Mouse (Mus musculus): ENCODE data around the gene Ankrd39.

Gene Ankrd39

DNA sequence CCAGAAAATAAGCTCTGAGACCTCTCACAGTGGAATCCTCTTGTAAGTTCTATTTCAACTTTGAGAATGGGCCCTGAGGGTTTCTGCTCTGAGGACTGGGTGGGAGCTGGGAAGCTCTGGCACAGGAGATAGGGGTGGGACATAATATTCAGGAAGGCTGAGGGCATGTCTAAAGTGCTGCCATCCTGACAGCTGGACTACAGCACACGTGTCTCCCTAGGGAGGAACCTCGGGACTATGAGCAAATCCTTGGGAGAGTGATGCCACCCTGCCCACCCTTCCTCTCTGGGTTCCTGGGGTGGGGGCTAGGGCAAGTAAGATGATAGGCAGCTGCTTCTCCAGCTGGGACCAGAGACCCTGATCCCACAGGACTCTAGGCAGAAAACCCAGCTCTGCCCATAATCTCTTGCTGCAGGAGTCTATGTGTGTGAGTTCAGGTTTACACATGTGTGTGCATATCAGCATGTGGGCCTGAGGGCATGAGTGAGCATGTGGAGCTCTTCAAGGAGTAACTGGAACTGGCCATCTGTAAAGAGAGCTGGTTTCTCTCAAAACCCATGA, 25.0 kb upstream of the Ankrd39 start:
- DNase-seq = no peak

DNA sequence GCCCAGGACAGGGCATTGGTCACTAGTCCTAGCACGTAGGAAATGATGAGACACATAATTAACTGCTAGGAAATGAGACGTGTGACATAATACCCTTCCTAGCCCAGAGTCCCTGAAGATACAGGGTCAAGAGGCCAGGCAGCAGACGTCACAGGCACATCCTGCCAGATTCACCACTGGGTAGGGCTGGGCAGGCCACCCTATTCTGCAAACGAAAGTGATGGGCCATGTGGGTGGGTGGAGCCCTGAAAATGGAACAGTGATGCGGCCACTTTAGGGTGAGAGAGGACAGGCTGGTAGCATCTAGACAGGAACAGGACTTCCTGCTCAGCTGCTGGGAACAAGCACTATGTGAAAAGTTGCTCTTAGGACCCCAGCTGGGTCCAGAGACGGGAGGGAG, 24.4 kb upstream of the Ankrd39 start:
- no peak for DNase-seq

DNA sequence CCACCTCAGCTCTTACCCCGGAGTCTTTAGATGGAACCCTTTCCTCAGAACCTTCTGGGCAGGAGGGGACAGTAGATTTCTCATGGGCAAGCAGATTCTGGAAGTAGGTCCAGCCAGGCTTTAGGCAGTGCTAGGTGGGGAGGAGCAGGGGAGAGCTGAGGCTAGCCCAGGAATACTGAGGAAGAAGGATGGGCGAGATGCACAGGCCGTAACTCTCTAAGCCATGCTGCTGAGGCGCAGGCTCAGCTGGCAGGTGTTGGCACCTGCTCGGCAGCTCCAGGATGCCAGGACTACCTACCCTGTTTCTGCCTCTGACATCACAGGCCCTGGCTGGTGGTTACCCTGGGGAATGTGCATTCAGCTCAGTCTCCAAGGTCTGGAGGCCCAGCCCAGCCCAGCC, 23.1 kb upstream of the Ankrd39 start:
- no peak for DNase-seq

DNA sequence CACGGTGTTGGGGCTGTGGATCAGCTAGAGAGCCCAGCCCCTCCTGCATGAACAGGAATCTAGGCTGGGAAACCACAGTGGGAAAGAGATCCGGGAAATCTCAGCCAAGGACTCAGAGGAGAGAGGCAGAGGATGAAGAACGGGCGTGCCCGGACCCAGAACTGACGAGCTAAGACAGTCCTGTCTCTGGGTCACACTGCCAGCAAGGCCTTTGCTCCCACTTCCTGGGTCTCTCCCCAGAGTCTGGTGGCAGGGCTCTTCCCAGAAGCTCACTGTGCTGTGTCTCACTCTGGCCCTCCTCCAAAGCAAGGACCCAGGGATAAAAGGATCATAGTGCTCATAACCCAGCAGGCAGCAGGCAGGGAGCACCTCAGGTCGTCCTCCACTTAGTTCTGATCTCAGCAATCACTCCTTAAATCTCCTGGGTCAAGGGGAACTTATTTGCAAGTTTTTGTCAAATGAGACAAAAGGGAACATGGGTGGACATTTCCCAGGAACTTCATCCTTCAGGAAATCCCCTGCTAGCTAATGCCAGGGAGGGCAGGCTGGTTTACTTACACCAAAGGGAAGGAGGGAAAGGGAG, 22.5 kb upstream of the Ankrd39 start:
- no peak for DNase-seq

DNA sequence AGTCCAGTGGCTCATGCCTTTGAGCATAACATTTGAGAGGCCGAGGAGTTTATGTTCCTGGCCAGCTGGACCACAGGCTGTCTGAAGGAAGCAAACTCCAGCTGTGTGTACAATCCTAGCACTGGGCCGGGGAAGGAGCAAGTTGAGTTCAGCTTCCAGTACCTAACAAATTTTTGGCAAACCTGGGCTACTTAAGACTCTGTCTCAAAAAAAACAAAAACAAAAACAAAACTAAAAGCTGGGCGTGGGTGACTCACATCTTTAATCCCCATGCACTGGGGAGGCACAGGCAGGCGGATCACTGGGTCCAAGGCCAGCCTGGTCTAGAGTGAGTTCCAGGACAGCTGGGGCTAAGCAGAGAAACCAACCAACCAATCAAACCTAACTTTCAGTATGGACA, 21.5 kb upstream of the Ankrd39 start:
- DNase-seq = no peak

DNA sequence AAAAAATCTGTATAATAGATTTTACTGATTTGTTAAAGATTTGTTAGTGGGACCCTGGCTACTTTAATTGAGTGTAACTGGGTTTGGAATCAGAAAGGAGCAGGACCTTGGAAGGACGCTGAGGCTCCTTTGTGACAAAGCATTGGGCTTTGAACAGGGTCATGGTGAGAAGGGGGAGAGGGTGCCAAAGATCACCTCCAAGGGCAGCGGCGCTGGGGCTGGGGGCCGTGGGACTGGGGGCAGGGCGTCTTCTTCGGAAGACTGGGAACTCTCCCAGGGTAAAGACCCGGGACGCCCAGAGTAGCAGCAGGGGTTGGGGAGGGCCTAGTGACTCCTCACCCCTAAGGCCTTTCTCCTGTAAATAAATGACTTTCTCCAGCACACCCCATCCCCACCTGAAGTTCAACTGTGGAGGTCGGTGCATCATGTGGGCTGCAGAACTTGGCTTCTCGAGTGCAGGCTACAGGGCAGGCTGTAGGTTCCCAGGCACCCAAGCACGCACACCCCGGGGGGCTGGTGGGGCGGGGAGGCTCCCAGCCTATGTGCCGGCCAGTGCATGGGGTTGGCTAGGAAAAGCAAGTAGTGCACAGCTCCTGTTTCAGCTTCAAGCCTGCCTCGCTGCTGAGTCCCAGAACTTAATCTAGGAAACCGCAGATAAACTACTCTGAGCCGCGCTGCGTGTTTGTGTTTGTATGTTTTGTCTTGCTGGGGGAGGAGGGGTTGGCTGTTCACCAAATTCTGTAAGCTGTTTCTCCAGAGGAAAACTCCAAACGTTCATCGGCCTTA, 20.8 kb upstream of the Ankrd39 start:
- no peak for DNase-seq

DNA sequence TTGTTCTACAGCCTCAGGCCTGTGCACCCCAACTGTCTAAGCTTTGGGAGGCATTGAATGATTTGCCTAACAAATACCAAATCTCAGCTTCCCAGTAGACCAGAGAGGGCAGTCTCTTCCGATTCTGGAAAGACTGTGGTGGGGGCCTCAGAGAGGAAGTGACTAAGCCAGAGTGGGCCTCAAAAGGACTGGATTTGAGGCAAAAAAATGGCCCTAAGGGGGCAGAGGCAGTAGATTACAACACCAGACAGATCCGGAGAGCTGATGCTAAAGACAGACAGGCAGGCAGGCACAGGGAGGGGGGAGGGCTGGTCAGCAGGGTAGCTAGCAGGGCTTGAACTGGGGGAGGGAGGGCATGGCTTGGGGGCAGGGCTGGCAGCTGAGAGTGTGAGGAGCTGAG, 19.2 kb upstream of the Ankrd39 start:
- DNase-seq = no peak

DNA sequence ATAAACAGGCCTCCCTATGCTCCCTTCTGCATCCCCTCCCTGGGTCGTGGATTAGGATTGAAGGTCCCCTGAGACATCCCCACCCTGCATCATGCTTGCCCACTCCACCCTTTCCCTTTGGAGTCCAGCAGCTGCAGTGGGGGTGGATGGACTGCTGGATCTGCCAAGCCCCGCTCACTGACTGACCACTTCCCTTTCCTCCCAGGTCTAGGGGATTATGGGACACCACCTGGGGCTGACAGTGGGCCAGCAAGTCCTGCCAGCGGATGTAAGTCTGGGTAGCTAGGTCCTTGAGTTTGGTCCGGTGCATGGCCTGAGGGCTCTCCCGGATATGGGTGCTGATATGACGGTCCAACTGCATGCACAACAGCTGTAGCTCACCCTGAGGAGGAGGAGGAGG, 16.9 kb upstream of the Ankrd39 start:
- DNase-seq = no peak

DNA sequence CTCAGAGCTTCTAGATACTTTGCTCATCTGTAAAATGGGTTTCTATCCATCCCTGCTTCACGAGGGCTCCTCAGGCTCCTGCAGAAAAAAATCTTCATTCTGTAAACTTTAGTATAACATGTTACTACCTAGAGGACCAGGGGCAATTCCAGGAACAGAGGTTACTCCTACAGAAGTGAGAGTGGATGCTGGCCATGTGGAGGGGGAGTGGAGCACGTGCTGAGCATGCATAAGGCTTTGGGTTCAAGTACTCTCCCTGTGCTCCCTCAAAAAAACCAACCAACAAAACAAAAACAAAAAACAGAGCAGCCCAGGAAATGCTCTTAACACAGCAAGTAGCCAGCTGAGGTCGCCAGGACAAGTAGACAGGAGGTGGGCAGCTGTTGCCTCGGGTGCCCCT, 16.4 kb upstream of the Ankrd39 start:
- no peak for DNase-seq

DNA sequence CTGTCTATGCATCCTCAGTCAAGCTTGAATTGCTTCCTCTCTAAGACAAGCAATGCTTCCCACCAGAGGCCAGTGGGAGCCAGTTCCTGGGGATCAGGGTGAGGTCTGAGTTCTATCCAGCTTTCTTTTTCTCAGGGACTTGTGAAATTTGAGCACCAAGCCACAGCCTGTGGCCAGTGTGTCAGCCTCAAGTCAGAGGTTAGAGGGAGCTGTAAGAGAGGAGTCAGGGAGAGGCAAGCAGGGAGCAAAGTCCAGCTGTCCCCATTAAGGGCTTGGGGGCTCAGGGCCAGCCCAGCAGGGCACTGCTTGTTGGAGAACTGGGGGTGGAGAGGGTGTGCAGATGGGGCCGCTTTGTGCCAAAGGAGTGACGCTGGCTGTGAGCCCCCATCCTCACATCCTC, 16.0 kb upstream of the Ankrd39 start:
- no peak for DNase-seq

DNA sequence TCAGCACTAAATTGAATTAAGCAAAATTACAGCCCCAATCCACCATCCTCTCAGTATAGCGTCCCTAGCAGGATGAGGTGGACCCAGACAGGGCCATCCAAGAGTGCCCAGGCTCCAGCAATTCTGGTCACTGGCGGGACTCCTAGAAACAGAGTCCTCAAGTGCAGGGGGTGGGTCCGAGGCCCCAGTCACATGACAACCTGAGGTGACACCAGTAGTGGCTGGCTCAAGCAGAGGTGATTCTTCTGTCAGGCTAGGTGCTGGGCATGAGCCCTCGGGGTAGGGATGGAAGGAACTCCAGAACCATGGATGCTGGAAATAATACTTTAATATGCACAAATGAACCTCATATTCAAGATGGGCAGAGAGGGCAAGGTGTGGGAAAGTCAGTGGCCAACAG, 15.1 kb upstream of the Ankrd39 start:
- DNase-seq = no peak

DNA sequence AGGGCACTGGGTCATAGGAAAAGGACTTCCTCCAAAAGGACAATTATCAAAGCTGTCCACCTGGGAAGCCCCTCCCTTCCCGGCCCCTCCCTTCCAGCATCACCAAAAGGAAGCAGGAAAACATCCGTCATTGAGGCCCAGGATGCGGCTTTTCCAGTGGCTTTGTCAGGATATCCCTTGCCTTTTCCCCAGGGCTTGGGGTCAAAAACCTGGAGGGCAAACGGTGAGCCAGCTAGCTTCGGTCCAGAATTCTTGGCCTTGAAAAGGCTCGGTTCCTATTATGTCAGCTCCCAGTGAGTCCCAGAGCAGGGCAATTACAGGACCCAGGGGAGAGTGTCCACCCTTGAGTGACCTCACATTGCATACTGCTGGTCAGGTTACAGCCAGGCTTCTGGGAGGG, 13.7 kb upstream of the Ankrd39 start:
- DNase-seq = no peak

DNA sequence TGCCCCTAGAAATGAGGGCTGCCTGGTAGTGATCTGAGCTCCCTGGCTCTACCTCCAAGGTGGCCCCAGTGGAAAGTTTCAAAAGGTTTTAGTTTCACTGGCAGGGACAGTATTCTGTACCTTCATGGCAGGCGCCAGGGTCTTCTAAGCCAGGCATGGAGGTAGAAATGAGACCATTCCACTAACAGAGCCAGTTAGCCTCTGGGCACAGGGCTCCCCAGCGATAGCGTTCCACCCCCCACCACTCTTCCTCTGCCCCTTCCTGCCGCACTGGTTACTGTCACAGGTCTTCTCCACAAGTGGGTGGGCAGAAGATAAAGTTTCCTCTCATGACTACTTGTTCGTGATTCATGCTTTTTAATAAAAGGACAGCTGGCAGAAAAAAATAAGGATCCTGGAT, 12.6 kb upstream of the Ankrd39 start:
- DNase-seq = no peak

DNA sequence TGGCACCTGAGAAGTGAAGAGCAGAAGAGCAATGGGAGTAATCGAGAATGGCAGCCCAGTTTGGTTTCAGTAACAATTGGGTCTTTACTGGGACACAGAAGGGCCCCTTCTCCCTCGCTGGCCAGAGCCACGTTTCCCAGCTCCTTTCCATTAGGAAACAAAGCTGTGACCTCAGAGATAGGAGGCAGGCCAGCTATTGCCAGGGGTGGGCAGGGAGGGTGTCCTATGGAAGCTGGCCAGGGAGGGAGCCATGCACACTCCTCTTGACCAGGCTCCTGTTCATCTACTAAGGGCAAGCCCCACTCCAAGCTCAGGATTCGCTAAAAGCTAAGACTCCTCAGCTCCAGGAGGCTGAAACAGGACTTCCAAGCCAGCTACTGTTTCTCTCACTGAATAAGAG, 12.0 kb upstream of the Ankrd39 start:
- DNase-seq = no peak

DNA sequence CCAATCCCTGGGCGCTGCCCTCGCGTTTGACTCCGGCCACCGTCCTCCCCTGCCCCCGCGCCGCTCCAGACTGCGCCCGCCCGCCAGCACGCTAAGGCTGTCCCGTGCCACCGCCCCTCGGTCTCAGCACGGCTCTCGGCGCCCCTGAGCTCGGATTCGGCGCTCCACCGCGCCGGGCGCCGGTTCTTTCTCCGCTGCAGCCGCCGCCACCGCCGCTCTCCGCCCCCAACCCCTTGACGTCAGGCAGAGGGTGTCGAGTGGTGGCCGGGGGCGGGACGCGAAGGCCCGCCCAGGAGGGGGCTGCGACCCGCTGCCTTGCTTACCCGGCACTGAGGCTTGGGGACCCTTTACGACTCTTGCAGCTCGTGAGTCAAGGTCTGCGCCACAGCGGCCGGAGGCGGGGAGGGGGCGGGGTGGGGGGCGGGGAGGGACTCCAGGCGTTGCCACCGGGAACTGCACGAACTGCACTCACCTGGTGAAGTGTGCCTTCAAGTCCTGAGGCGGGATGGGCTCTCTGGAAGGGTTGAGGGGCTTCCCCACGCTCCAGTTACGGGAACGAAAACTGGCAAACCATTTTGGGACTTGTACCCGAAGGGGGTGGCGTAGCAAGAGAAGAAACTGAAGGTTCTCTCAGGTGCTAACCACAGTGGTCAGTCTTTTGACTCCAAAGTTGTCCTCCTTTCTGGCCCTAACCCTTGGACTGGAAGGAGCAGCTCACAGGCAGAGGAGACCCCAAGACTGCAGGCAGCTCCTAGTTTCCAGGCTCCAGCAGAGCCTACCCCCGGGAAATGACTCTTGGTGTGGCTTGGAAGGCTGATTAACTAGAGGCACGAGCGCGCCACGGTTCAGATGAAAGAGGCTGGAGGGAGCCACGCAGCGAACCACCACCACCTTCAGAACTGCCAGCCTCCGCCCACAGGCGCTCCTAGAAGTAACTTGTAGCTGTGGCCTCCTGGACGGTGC, 11.1 kb upstream of the Ankrd39 start, which contains the start of gene Sema4c:
Sema4c (minus strand) TSS at position 319 of the 963 bp plus-strand sequence.
- peak; percentile 85 for DNase-seq

DNA sequence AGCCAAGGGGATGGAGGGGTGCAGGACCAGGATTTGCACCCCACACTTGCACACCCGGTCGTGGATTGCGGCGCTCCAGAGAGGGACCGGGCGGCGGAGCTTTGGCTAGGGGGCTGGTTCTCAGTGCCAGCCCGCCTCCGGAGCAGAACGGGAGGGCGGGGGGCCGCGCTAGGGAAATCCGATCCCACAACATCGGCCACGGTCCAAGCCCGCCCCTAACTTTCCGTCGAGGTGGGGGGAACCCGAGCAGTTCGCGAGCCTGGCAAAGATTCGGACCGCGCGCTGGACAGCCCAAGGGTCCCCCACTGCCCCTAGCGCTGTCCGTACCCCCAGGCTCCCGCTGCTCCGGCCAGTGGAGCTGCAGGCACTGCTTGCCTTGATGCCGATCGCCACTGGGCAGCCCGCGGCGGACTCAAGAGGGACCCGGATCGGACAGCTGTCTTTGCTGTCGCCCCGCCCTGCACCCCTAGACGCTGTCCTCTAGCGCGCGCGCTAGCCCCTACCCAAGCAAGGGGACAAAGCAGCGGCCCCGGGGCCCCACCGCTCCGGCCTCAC, 10.3 kb upstream of the Ankrd39 start:
- DNase-seq = peak; percentile 81

DNA sequence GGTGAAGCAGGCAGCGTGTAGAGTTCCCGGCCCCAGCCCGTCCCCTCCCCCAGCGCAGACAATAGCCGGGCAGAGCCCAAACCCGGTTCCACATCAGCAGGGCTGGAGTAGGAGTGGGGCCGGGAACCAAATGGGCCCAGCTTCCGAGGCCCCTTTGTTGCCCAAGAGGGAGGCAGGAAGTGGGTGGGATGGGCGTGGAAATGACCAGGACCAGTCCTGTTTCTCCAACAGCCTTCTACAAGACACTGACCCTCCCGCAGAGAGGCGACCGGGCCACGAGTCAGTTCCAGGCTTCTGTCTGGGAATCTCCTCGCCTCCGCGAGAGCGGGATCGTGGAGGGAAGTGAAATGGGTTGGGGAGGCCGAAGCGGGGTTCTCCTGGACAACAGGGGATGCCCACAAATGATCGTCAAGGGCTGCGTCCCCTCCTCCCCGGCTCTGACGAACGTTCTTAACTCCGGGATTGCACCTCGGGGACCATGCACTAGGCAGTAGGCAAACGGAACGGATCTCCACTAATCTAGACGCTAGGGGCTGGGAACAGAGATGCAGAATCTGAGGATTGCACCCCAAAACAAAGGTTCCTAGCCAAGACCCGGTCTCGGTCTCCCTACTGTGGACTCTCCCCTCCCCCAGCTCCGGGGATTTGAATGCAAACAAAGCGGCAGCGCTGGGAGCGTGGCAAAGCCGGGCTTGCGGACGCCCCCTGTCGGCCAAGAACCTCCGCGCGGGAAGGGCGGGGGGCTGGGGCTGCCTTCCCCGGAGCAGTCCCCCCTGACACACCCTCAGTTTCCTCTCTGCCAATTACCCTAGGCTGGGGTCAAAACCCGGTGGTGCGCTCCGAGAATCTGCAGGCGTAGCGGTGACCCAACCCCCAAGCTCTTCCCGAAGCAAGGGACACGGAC, 9.6 kb upstream of the Ankrd39 start:
- DNase-seq = peak; percentile 91

DNA sequence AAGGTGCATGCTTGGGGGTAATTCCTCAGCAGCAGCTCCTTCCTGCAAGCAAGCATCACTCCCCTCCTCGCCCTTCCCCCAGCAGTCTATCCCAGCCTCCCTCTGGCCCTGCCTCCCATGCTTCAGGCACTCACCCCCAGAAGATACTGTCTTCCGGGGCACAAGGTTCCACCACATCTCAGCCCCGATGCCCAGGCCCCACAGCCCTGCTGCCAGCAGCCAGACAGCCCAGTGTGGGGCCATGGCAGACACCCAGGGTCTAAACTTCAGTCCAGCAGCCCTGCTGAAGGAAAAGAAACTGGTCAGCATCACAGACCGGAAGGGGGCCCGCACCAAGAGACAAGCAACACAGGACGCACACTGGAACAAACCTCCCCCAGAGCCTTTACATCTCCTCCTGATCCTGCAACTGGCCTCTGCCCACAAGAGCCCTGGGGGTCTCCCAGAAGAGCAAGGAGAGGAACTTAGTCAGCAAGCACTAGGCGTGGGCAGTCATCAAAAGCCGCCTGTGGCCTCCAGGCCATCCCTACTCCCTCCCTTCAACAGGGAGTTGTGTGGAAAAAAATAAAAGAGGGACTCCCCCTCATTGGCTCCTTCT, 8.7 kb upstream of the Ankrd39 start:
- no peak for DNase-seq

DNA sequence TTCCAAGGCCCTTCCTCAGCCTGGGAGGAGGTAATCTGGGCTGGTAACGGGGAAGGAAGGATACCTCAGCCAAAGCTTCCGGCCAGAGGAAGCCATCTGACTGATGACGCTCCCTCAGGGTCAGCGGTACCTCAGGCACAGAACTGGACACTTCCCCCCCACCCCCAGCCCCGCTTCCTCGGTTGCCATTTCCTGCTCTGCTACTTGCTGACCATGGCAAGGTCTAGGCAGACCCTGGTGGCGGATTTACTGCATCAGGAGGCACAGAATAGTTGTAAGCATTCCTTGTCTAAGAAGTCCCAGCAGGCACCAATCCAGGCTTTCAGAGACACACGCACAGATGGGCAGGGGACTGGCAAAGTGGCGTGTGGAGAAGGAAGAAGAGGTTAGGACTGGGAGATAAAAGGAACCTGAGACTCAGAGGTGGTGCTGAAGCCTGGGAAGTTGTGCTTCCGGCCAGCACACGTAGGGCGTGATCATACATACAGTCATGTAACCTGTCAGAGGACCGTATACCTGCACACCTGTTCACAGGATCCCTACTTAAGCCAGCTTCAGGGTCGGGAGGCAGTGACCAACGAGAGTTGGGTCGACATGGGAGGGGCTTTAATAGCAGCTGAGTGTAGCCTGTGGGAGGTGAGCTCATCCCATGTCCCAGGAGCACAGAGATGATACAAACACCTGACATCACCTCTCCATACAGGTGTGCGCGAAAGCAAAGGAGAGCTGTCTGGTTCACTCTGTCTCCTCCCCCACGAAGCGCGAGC, 7.6 kb upstream of the Ankrd39 start:
- DNase-seq = no peak

DNA sequence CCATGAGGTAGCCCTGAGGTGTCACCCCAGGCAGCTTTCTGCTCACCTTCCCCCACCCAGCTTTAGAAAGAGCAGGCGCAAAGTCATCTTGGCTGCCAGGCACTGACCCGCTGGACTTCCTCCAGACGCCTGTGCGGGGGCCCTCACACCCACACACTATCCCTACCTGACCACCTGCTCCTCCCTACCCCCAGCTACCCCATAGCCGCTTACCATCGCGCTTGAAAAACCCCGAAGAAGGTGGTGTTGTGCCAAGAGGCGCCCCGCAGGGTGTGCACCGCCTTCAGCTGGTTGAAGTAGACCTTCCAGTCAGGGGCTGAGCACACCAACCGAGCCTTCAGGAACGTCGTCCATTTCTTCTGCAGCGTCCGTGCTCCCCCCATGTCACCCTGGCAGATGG, 5.3 kb upstream of the Ankrd39 start:
- no peak for DNase-seq

DNA sequence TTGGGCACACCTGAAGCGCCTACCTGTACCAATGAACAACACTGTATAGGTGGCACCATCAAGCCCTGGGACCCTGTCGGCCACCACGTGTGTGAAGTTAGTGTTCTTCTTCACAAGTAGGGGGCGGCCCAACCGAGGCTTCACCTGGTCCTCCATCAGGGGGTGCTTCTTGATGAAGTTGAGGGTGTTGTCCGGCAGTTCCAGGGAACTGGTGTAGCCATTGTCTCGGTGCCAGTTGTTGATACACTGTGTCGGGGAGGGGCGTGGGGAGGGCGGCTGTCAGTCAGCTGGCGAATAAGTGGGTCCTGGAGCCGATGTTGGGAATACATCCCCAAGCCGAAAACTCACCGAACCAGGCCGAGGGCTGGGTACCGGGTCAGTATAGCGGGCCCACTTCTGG, 4.7 kb upstream of the Ankrd39 start:
- no peak for DNase-seq

All from right cerebral cortex, postnatal 25 days (tissue).